Mouse (Mus musculus): Measurements from ENCODE around the gene G6pc3. TPM values are rescaled to one million over a fixed set of nuclear protein-coding genes. Genes with fewer than 3 reads are reported as not detected.

The G6pc3 gene
- polyA plus RNA-seq, 1 experiment: 26.5 TPM

DNA sequence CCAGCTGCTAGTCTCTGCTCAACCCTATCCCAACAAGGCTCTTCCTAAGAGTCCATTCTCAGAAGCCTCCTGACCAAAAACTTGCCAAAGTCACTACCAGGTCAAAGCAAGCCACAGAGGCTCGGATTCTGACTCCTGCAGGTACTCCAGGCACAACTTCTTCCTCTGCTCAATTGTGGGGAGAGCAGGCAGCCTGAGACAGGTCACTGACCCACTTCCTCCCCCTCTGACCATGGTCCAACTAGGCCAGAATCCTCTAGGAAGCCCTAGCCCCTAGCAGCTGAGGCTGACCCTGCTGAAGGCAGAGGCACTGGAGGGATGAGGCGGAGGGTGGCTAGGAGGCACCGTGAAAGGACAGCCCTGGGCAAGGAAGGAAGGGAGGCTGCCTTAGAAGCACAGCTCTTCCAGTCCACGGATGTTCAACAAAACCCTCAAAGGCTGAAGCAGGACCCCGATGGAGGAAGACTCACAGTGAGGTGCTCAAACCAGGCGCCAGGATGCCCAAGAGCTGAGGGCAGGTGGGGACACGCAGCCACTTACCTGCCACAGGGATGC lies 28.5 kb downstream of the G6pc3 start:
- H3K4me1 ChIP-seq (ENCODE audit: control insufficient read depth, insufficient read depth, low read length): peaks cover 10% of the 10 kb centered on the region
- peak overlapping the region; percentile 63; the same call in 1 of the 2 replicates for H3K27ac ChIP-seq (ENCODE audit: control insufficient read depth, insufficient read depth, low read depth, low read length, poor library complexity)
- H3K4me3 ChIP-seq (replicated peaks; ENCODE audit: control insufficient read depth, low read depth, low read length): peak overlapping the region; percentile 59
- TF ChIP-seq CTCF (IDR thresholded peaks at IDR 0.05; ENCODE audit: control insufficient read depth, insufficient read depth, low read length) (no peak), POLR2A (IDR thresholded peaks at IDR 0.05; ENCODE audit: borderline replicate concordance, control insufficient read depth, low read depth, low read length) (no peak)
- WGBS: 24% methylated on average over 7 of the region's 7 CpGs

GRCm38 (mm10) chr11:102218783-102219182 lies 29.4 kb downstream of the G6pc3 start:
- H3K4me1 ChIP-seq (ENCODE audit: control insufficient read depth, insufficient read depth, low read length): peaks cover 10% of the 10 kb centered on the region
- peak overlapping the region; percentile 63 for H3K27ac ChIP-seq (ENCODE audit: control insufficient read depth, insufficient read depth, low read depth, low read length, poor library complexity)

DNA sequence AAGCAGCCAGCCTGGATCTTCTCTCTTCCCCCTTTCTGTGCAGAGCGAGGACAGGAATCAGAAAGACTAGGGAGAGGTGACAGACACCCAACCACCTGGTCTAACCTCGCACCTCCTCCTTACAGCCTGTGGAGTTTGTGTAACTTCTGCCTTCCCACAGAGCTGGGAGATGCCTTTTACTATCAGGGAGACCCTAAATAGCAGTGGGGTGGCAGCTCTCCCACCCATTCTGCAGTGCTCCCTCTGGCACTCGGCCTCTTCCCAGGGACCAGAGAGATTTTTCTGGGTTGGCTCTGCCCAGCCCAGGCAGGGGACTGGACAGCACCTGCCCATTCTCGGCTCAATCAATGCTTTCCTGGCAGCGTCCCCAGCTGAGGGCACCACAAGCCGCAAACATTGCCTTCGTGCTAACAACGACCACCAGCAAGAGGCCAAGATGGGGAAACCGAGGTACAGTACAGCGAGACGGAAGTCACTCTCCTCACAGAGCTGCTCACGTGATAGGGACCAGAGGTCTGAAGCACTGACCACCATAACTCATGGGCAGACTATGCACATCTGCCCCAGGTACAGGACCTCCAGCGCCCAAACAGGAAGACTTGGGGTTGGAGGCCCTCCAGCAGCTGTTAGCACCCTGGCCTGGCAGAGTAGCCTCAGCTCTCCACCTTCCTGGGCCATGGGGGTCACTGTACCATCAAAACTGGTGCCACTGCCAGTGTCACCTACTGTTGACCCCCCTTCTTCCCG lies 30.0 kb downstream of the G6pc3 start:
- 29% methylated on average over 14 of the region's 14 CpGs for WGBS
- peak overlapping the region; percentile 52; the same call in 1 of the 2 replicates for H3K27ac ChIP-seq (ENCODE audit: control insufficient read depth, insufficient read depth, low read depth, low read length, poor library complexity)
- H3K4me1 ChIP-seq (ENCODE audit: control insufficient read depth, insufficient read depth, low read length): peaks cover 10% of the 10 kb centered on the region
- no peak overlapping the region for H3K4me3 ChIP-seq (replicated peaks; ENCODE audit: control insufficient read depth, low read depth, low read length)
- TF ChIP-seq CTCF (IDR thresholded peaks at IDR 0.05; ENCODE audit: control insufficient read depth, insufficient read depth, low read length) (no peak), POLR2A (IDR thresholded peaks at IDR 0.05; ENCODE audit: borderline replicate concordance, control insufficient read depth, low read depth, low read length) (no peak)

More at GRCm38 (mm10) chr11:102218783-102219182, 29.4 kb downstream of the G6pc3 start:
- 0% methylated on average over 10 of the region's 10 CpGs for WGBS
- peak overlapping the region; percentile 59 for H3K4me3 ChIP-seq (replicated peaks; ENCODE audit: control insufficient read depth, low read depth, low read length)
- TF ChIP-seq POLR2A (IDR thresholded peaks at IDR 0.05; ENCODE audit: borderline replicate concordance, control insufficient read depth, low read depth, low read length) (peak; percentile 90), CTCF (IDR thresholded peaks at IDR 0.05; ENCODE audit: control insufficient read depth, insufficient read depth, low read length) (no peak)

DNA sequence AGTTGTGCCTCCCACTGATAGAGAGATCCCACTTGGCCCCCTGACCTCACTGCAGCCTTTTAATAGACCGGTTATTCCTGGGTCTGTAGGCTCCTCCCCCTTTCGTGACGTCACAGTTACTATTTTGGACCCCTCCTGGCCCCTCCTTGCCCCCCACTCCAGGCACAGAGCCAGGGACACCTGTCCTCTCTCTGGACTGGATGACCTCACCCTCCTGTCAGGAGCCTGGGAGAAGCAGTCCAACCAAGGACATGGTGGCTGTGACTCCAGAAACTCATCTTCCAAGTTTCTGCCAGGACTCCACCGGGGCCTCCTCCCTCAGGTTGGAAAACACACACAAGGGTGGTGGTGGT lies 30.6 kb downstream of the G6pc3 start:
- H3K4me1 ChIP-seq (ENCODE audit: control insufficient read depth, insufficient read depth, low read length): peaks cover 9% of the 10 kb centered on the region
- H3K27ac ChIP-seq (ENCODE audit: control insufficient read depth, insufficient read depth, low read depth, low read length, poor library complexity): no peak overlapping the region
- 37% methylated on average over 4 of the region's 4 CpGs for WGBS

GRCm38 (mm10) chr11:102220451-102220850 lies 31.0 kb downstream of the G6pc3 start:
- TF ChIP-seq CTCF (IDR thresholded peaks at IDR 0.05; ENCODE audit: control insufficient read depth, insufficient read depth, low read length) (no peak), POLR2A (IDR thresholded peaks at IDR 0.05; ENCODE audit: borderline replicate concordance, control insufficient read depth, low read depth, low read length) (no peak)
- WGBS: 48% methylated on average over 6 of the region's 6 CpGs
- Histone ChIP-seq H3K4me1 (ENCODE audit: control insufficient read depth, insufficient read depth, low read length) (peaks cover 9% of the 10 kb centered on the region), H3K27ac (ENCODE audit: control insufficient read depth, insufficient read depth, low read depth, low read length, poor library complexity) (no peak overlapping the region), H3K4me3 (replicated peaks; ENCODE audit: control insufficient read depth, low read depth, low read length) (no peak overlapping the region)

More for the DNA sequence above, 30.6 kb downstream of the G6pc3 start:
- no peak overlapping the region for H3K4me3 ChIP-seq (replicated peaks; ENCODE audit: control insufficient read depth, low read depth, low read length)
- TF ChIP-seq CTCF (IDR thresholded peaks at IDR 0.05; ENCODE audit: control insufficient read depth, insufficient read depth, low read length): no peak
- TF ChIP-seq POLR2A (IDR thresholded peaks at IDR 0.05; ENCODE audit: borderline replicate concordance, control insufficient read depth, low read depth, low read length): no peak

GRCm38 (mm10) chr11:102221243-102221953 lies 32.0 kb downstream of the G6pc3 start:
- WGBS: 64% methylated on average over 8 of the region's 8 CpGs
- no peak overlapping the region for H3K4me3 ChIP-seq (replicated peaks; ENCODE audit: control insufficient read depth, low read depth, low read length)
- H3K27ac ChIP-seq (ENCODE audit: control insufficient read depth, insufficient read depth, low read depth, low read length, poor library complexity): no peak overlapping the region
- TF ChIP-seq CTCF (IDR thresholded peaks at IDR 0.05; ENCODE audit: control insufficient read depth, insufficient read depth, low read length) (no peak), POLR2A (IDR thresholded peaks at IDR 0.05; ENCODE audit: borderline replicate concordance, control insufficient read depth, low read depth, low read length) (no peak)
- H3K4me1 ChIP-seq (ENCODE audit: control insufficient read depth, insufficient read depth, low read length): peaks cover 9% of the 10 kb centered on the region

- H3K4me1 ChIP-seq (ENCODE audit: control insufficient read depth, insufficient read depth, low read length): peaks cover 9% of the 10 kb centered on the region
- 62% methylated on average over 8 of the region's 8 CpGs for WGBS
- no peak overlapping the region for H3K27ac ChIP-seq (ENCODE audit: control insufficient read depth, insufficient read depth, low read depth, low read length, poor library complexity)
- H3K4me3 ChIP-seq (replicated peaks; ENCODE audit: control insufficient read depth, low read depth, low read length): no peak overlapping the region
- TF ChIP-seq POLR2A (IDR thresholded peaks at IDR 0.05; ENCODE audit: borderline replicate concordance, control insufficient read depth, low read depth, low read length): no peak
Observed at GRCm38 (mm10) chr11:102221954-102222351, 32.5 kb downstream of the G6pc3 start.

DNA sequence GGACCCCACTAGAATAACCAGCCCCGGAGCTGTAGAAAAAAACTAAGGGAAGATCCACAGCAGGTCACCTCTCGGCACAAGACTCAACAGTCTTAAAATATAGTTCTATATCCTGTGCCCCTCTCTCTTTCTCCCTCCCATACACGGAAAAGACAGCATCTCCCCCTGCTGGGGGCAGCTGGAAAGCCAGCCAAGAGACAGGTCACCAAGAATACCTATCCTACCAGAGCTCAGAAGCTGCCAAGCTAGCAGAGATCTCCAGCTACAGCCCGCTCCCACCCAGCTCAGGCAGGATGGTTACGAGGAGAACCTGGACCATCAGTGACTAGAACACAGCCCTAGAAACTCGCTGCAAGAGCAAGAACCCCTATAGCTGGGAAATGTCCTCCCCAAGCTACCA lies 33.7 kb downstream of the G6pc3 start:
- Histone ChIP-seq H3K4me1 (ENCODE audit: control insufficient read depth, insufficient read depth, low read length) (peaks cover 7% of the 10 kb centered on the region), H3K27ac (ENCODE audit: control insufficient read depth, insufficient read depth, low read depth, low read length, poor library complexity) (no peak overlapping the region), H3K4me3 (replicated peaks; ENCODE audit: control insufficient read depth, low read depth, low read length) (no peak overlapping the region)
- TF ChIP-seq POLR2A (IDR thresholded peaks at IDR 0.05; ENCODE audit: borderline replicate concordance, control insufficient read depth, low read depth, low read length) (no peak), CTCF (IDR thresholded peaks at IDR 0.05; ENCODE audit: control insufficient read depth, insufficient read depth, low read length) (peak; percentile 59)
- WGBS: 32% methylated on average over 6 of the region's 6 CpGs
